Mouse (Mus musculus) heart, embryonic 16.5 days (tissue): ENCODE results near the gene Eif4e2. TPM values are rescaled to one million over a fixed set of nuclear protein-coding genes. Genes with fewer than 3 reads are reported as not detected.

Experiments used
- ATAC-seq: fragments of 200-750 bp; cut with Nextera tagmentation; replicated peaks from 2 replicates; pipeline ENCODE4 v1.8.0; 2017; ENCODE audit warnings: moderate number of reproducible peaks; ENCODE audit not compliant: insufficient read depth, low FRiP score; ENCODE audit errors: extremely low read depth
- H3K27ac ChIP-seq: fragments of 300-500 bp; sonication (generic); 2 replicates; pipeline ENCODE4 v1.5.1; 2014; ENCODE audit warnings: mild to moderate bottlenecking, low read length, control low read depth, moderate library complexity
- H3K27me3 ChIP-seq: fragments of 300-500 bp; sonication (generic); 2 replicates; pipeline ENCODE4 v1.6.1; 2014; ENCODE audit warnings: low read length, mixed read lengths; ENCODE audit not compliant: control insufficient read depth, insufficient read depth
- H3K36me3 ChIP-seq: fragments of 300-500 bp; sonication (generic); 2 replicates; pipeline ENCODE4 v1.6.1; 2014; ENCODE audit not compliant: control insufficient read depth, insufficient read depth
- H3K4me1 ChIP-seq: fragments of 300-500 bp; sonication (generic); 2 replicates; pipeline ENCODE4 v1.6.1; 2014; ENCODE audit warnings: low read length, mixed read lengths; ENCODE audit not compliant: control insufficient read depth, insufficient read depth
- H3K4me2 ChIP-seq: fragments of 300-500 bp; sonication (generic); 2 replicates; pipeline ENCODE4 v1.6.1; 2014; ENCODE audit warnings: low read depth, mild to moderate bottlenecking, control low read depth, low read length
- H3K4me3 ChIP-seq: fragments of 300-500 bp; sonication (generic); 2 replicates; pipeline ENCODE4 v1.5.1; 2014; ENCODE audit warnings: mild to moderate bottlenecking, control low read depth, low read length
- H3K9ac ChIP-seq: fragments of 300-500 bp; sonication (generic); 2 replicates; pipeline ENCODE4 v1.6.1; 2014; ENCODE audit warnings: low read length, control low read depth
- H3K9me3 ChIP-seq: fragments of 300-500 bp; sonication (generic); replicated peaks from 2 replicates; pipeline ENCODE4 v1.6.1; 2016; ENCODE audit warnings: low read length; ENCODE audit not compliant: control insufficient read depth
- WGBS: fragments of 180-500 bp; shearing (Covaris S2); extraction: QIAGEN DNeasy Blood & Tissue Kit; methylation state at CpG from one replicate; pipeline ENCODE4 v1.1.7; 2014; 5-methylcytosine and 5-hydroxymethylcytosine counted together
- polyA plus RNA-seq: library from polyadenylated mRNA; unstranded; fragments of >200 nt; fragmentation: Nextera tagmentation; extraction: Ambion mirVana; gene quantifications from 2 replicates; pipeline ENCODE4 v1.2.1, GENCODE M21; 2015

The Eif4e2 gene
- polyA plus RNA-seq, 1 experiment from 2014 or later = 100 TPM

GRCm38 (mm10) chr1:87245430-87245829 lies 31.7 kb downstream of the Eif4e2 start:
- Histone ChIP-seq H3K27ac (no peak overlapping the region), H3K4me3 (no peak overlapping the region), H3K9me3 (no peaks in the 10 kb centered on the region), H3K9ac (no peak overlapping the region), H3K27me3 (no peaks in the 10 kb centered on the region), H3K4me2 (no peak overlapping the region), H3K36me3 (no peaks in the 10 kb centered on the region), H3K4me1 (no peaks in the 10 kb centered on the region)
- ATAC-seq = no peak
- 21% methylated on average over 1 of the region's 1 CpGs for WGBS

GRCm38 (mm10) chr1:87245929-87246815 lies 32.5 kb downstream of the Eif4e2 start:
- no peak overlapping the region for H3K4me3 ChIP-seq
- peak overlapping the region; percentile 31; the same call in 1 of the 2 replicates for H3K4me2 ChIP-seq
- H3K27ac ChIP-seq = no peak overlapping the region
- no peaks in the 10 kb centered on the region for H3K27me3 ChIP-seq
- WGBS = 23% methylated on average over 22 of the region's 22 CpGs
- no peaks in the 10 kb centered on the region for H3K9me3 ChIP-seq
- ATAC-seq = peak; percentile 77
- no peak overlapping the region for H3K9ac ChIP-seq
- H3K4me1 ChIP-seq = no peaks in the 10 kb centered on the region
- no peaks in the 10 kb centered on the region for H3K36me3 ChIP-seq

- 57% methylated on average over 5 of the region's 5 CpGs for WGBS
- Histone ChIP-seq H3K4me1 (no peaks in the 10 kb centered on the region), H3K27ac (no peak overlapping the region), H3K9ac (no peak overlapping the region), H3K4me2 (no peak overlapping the region), H3K27me3 (peaks cover 3% of the 10 kb centered on the region; the same call in 1 of the 2 replicates), H3K36me3 (no peaks in the 10 kb centered on the region), H3K4me3 (no peak overlapping the region), H3K9me3 (no peaks in the 10 kb centered on the region)
- no peak for ATAC-seq
Measured at GRCm38 (mm10) chr1:87252040-87252609, 38.4 kb downstream of the Eif4e2 start.

- ATAC-seq = no peak
- Histone ChIP-seq H3K27me3 (peaks cover 23% of the 10 kb centered on the region), H3K4me3 (no peak overlapping the region), H3K27ac (no peak overlapping the region), H3K9ac (no peak overlapping the region), H3K9me3 (no peaks in the 10 kb centered on the region), H3K4me2 (no peak overlapping the region), H3K4me1 (no peaks in the 10 kb centered on the region), H3K36me3 (no peaks in the 10 kb centered on the region)
- 51% methylated on average over 4 of the region's 4 CpGs for WGBS
Measured at GRCm38 (mm10) chr1:87255173-87255572, 41.5 kb downstream of the Eif4e2 start.

- Histone ChIP-seq H3K9me3 (no peaks in the 10 kb centered on the region), H3K27ac (no peak overlapping the region), H3K36me3 (no peaks in the 10 kb centered on the region), H3K4me3 (no peak overlapping the region), H3K4me2 (no peak overlapping the region), H3K4me1 (no peaks in the 10 kb centered on the region), H3K9ac (no peak overlapping the region), H3K27me3 (peaks cover 29% of the 10 kb centered on the region)
- ATAC-seq = no peak
- WGBS = 16% methylated on average over 11 of the region's 11 CpGs
Measured at GRCm38 (mm10) chr1:87257691-87258090, 44.0 kb downstream of the Eif4e2 start.

- no peak; the same call in 1 of the 2 replicates for ATAC-seq
- Histone ChIP-seq H3K4me2 (peak overlapping the region; percentile 31; the same call in 1 of the 2 replicates), H3K9me3 (no peaks in the 10 kb centered on the region), H3K27ac (no peak overlapping the region), H3K4me1 (no peaks in the 10 kb centered on the region), H3K36me3 (no peaks in the 10 kb centered on the region), H3K4me3 (no peak overlapping the region; the same call in 1 of the 2 replicates), H3K9ac (no peak overlapping the region), H3K27me3 (peaks cover 35% of the 10 kb centered on the region)
- WGBS = 13% methylated on average over 14 of the region's 14 CpGs
Measured at GRCm38 (mm10) chr1:87258484-87258883, 44.8 kb downstream of the Eif4e2 start.

GRCm38 (mm10) chr1:87259316-87259715 lies 45.6 kb downstream of the Eif4e2 start:
- H3K4me1 ChIP-seq = peaks cover 3% of the 10 kb centered on the region; the same call in 1 of the 2 replicates
- no peak overlapping the region for H3K9ac ChIP-seq
- peaks cover 44% of the 10 kb centered on the region for H3K27me3 ChIP-seq
- 82% methylated on average over 2 of the region's 2 CpGs for WGBS
- no peak overlapping the region for H3K4me3 ChIP-seq
- no peaks in the 10 kb centered on the region for H3K36me3 ChIP-seq
- no peak overlapping the region for H3K27ac ChIP-seq
- no peaks in the 10 kb centered on the region for H3K9me3 ChIP-seq
- H3K4me2 ChIP-seq = no peak overlapping the region
- no peak for ATAC-seq

GRCm38 (mm10) chr1:87263257-87263656 lies 49.5 kb downstream of the Eif4e2 start:
- no peak for ATAC-seq
- Histone ChIP-seq H3K4me3 (no peak overlapping the region), H3K4me1 (peaks cover 11% of the 10 kb centered on the region), H3K9me3 (no peaks in the 10 kb centered on the region), H3K27me3 (peaks cover 68% of the 10 kb centered on the region), H3K27ac (no peak overlapping the region), H3K36me3 (no peaks in the 10 kb centered on the region), H3K4me2 (no peak overlapping the region), H3K9ac (no peak overlapping the region)
- WGBS = 10% methylated on average over 9 of the region's 9 CpGs

- 6% methylated on average over 12 of the region's 12 CpGs for WGBS
- Histone ChIP-seq H3K27me3 (peaks cover 66% of the 10 kb centered on the region), H3K27ac (no peak overlapping the region), H3K4me2 (peak overlapping the region; percentile 78), H3K9ac (no peak overlapping the region), H3K4me1 (peaks cover 11% of the 10 kb centered on the region), H3K4me3 (peak overlapping the region; percentile 53), H3K36me3 (no peaks in the 10 kb centered on the region), H3K9me3 (no peaks in the 10 kb centered on the region)
- no peak for ATAC-seq
Measured at GRCm38 (mm10) chr1:87263796-87264133, 50.1 kb downstream of the Eif4e2 start.
